Mouse (Mus musculus): ENCODE results near the gene Mrap. TPM values are rescaled to one million over a fixed set of nuclear protein-coding genes. Genes with fewer than 3 reads are reported as not detected.

Gene Mrap
- total and polyA plus RNA-seq, 3 experiments, result not detected

DNA sequence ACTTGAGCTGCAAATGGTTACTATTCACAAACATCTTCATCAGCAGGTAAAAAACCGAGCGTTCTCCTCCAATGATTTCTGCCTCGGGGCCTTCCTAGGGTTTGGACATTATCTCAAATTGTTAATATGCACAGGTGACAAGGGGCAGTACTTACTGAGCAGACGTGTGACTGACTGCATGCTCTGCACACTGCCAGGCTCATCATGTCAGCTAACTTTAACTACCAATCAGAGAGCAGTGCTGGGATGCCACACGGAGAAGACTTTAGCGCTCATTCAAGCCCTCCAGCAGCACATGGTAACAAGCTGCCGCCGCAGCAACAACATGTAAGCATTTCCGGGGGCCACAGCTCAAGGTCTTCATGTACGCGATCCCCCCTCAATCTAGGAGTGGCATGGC, 45.3 kb downstream of the Mrap start:
- H3K4me1 ChIP-seq (ENCODE audit: control insufficient read depth in 1 of 2, insufficient read depth in 2 of 2), result no peaks in the 10 kb centered on the region
- no peaks in the 10 kb centered on the region for H3K27me3 ChIP-seq (replicated peaks)
- no peak overlapping the region for H3K9ac ChIP-seq (ENCODE audit: insufficient read depth, low read depth)
- no peaks in the 10 kb centered on the region for H3K79me2 ChIP-seq (replicated peaks; ENCODE audit: control insufficient read depth, extremely low read depth, insufficient read depth, poor library complexity, severe bottlenecking)
- peaks cover 89 to 98% of the 10 kb centered on the region in 2 experiments for H3K36me3 ChIP-seq (replicated peaks in 1 of 2; ENCODE audit: control insufficient read depth in 1 of 2, insufficient read depth in 1 of 2, low read length in 1 of 2)
- DNase-seq (ENCODE audit: extremely low read depth), result no peak
- no peak overlapping the region for H3K4me3 ChIP-seq (replicated peaks in 1 of 3; ENCODE audit: low read depth in 2 of 3, low read length in 2 of 3, poor library complexity in 1 of 3)
- no peak overlapping the region for H3K27ac ChIP-seq (ENCODE audit: insufficient read depth, low read depth)
- in situ Hi-C loops (cut with MboI; ENCODE audit: low pct_ligation_motif_present, low pct_unique_long_range_greater_than_20kb, low sequenced_read_pairs), result no loop called here
- H3K9me3 ChIP-seq (replicated peaks; ENCODE audit: low read length), result no peaks in the 10 kb centered on the region
- H3K4me2 ChIP-seq (ENCODE audit: insufficient read depth, low read depth, poor library complexity, severe bottlenecking), result no peak overlapping the region
- dilution Hi-C loops (cut with MboI; ENCODE audit: extremely low pct_ligation_motif_present, extremely low pct_unique_long_range_greater_than_20kb, low sequenced_read_pairs), result no loop called here
- TF ChIP-seq BHLHE40 (IDR thresholded peaks at IDR 0.05; ENCODE audit: low read depth, low read length) (no peak), CTCF (conservative IDR thresholded peaks at IDR 0.05 in 1 of 2, IDR thresholded peaks at IDR 0.05 in 1 of 2; ENCODE audit: low read depth in 2 of 2, low read length in 2 of 2) (no peak), NELFE (IDR thresholded peaks at IDR 0.05; ENCODE audit: low read depth, low read length) (no peak), ZMIZ1 (IDR thresholded peaks at IDR 0.05; ENCODE audit: low read depth, low read length) (no peak), SIN3A (IDR thresholded peaks at IDR 0.05; ENCODE audit: low read length) (no peak), RAD21 (IDR thresholded peaks at IDR 0.05; ENCODE audit: low read depth, low read length) (no peak), JUN (IDR thresholded peaks at IDR 0.05; ENCODE audit: insufficient read depth, low read depth, low read length) (no peak)

- H3K36me3 ChIP-seq (replicated peaks in 1 of 2; ENCODE audit: control insufficient read depth in 1 of 2, insufficient read depth in 1 of 2, low read length in 1 of 2), result peaks cover 88 to 98% of the 10 kb centered on the region in 2 experiments
- no peak overlapping the region for H3K4me2 ChIP-seq (ENCODE audit: insufficient read depth, low read depth, poor library complexity, severe bottlenecking)
- dilution Hi-C loops (cut with MboI; ENCODE audit: extremely low pct_ligation_motif_present, extremely low pct_unique_long_range_greater_than_20kb, low sequenced_read_pairs), result no loop called here
- H3K79me2 ChIP-seq (replicated peaks; ENCODE audit: control insufficient read depth, extremely low read depth, insufficient read depth, poor library complexity, severe bottlenecking), result no peaks in the 10 kb centered on the region
- no peak for DNase-seq (ENCODE audit: extremely low read depth)
- no peak overlapping the region for H3K27ac ChIP-seq (ENCODE audit: insufficient read depth, low read depth)
- H3K9me3 ChIP-seq (replicated peaks; ENCODE audit: low read length), result no peaks in the 10 kb centered on the region
- H3K4me3 ChIP-seq (replicated peaks in 1 of 3; ENCODE audit: low read depth in 2 of 3, low read length in 2 of 3, poor library complexity in 1 of 3), result no peak overlapping the region
- no peak overlapping the region for H3K9ac ChIP-seq (ENCODE audit: insufficient read depth, low read depth)
- H3K27me3 ChIP-seq (replicated peaks), result no peaks in the 10 kb centered on the region
- TF ChIP-seq GABPA (IDR thresholded peaks at IDR 0.05; ENCODE audit: insufficient replicate concordance, low read depth, low read length), result no peak
- TF ChIP-seq ZKSCAN1 (IDR thresholded peaks at IDR 0.05; ENCODE audit: borderline replicate concordance, low read depth, low read length), result no peak
- no peak for TF ChIP-seq ZMIZ1 (IDR thresholded peaks at IDR 0.05; ENCODE audit: low read depth, low read length)
- TF ChIP-seq TBP (conservative IDR thresholded peaks at IDR 0.05; ENCODE audit: low read depth, low read length), result no peak
- no peak for TF ChIP-seq NELFE (IDR thresholded peaks at IDR 0.05; ENCODE audit: low read depth, low read length)
- TF ChIP-seq KAT2A (IDR thresholded peaks at IDR 0.05; ENCODE audit: insufficient replicate concordance, low read length), result no peak
- TF ChIP-seq POLR2A (IDR thresholded peaks at IDR 0.05; ENCODE audit: low read depth, low read length), result no peak
- no peak for TF ChIP-seq MYC (IDR thresholded peaks at IDR 0.05; ENCODE audit: low read depth, low read length)
- no peak for TF ChIP-seq RAD21 (IDR thresholded peaks at IDR 0.05; ENCODE audit: low read depth, low read length)
- no peak for TF ChIP-seq CHD2 (IDR thresholded peaks at IDR 0.05; ENCODE audit: low read length)
- no peak for TF ChIP-seq UBTF (IDR thresholded peaks at IDR 0.05; ENCODE audit: low read depth, low read length)
- no peak for TF ChIP-seq ZC3H11A (IDR thresholded peaks at IDR 0.05; ENCODE audit: low read depth, low read length)
- no peak for TF ChIP-seq IRF4 (IDR thresholded peaks at IDR 0.05; ENCODE audit: low read depth, low read length)
- TF ChIP-seq MAFK (IDR thresholded peaks at IDR 0.05; ENCODE audit: insufficient replicate concordance, low read length), result no peak
- TF ChIP-seq E2F4 (IDR thresholded peaks at IDR 0.05; ENCODE audit: insufficient replicate concordance, low read depth, low read length), result no peak
- no peak for TF ChIP-seq ETS1 (conservative IDR thresholded peaks at IDR 0.05; ENCODE audit: low read depth, low read length)
- H3K4me1 ChIP-seq (ENCODE audit: control insufficient read depth in 1 of 2, insufficient read depth in 2 of 2), result no peaks in the 10 kb centered on the region
- in situ Hi-C loops (cut with MboI; ENCODE audit: low pct_ligation_motif_present, low pct_unique_long_range_greater_than_20kb, low sequenced_read_pairs), result no loop called here
These were observed 47.2 kb downstream of the Mrap start for GRCm38 (mm10) chr16:90785257-90785656.

Measured in CH12.LX (cell line).